Mouse (Mus musculus) heart, embryonic 15.5 days (tissue): ENCODE measurements at regions not wholly inside any gene's neighbourhood (a gene's known extent, or its start where the extent isn't known, plus 50 kb on each side); places are given as distances from the start of the nearest gene placed in this dataset.

Experiments
- ATAC-seq: fragments of 200-750 bp; cut with Nextera tagmentation; replicated peaks from 2 replicates; pipeline ENCODE4 v1.8.0; 2017; ENCODE audit warnings: low read depth, moderate TSS enrichment; ENCODE audit not compliant: insufficient number of reproducible peaks, insufficient read depth, low FRiP score
- H3K27ac ChIP-seq: fragments of 300-500 bp; sonication (generic); 2 replicates; pipeline ENCODE4 v1.5.1; 2015; ENCODE audit warnings: mild to moderate bottlenecking, inconsistent platforms
- H3K27me3 ChIP-seq: fragments of 300-500 bp; sonication (generic); 2 replicates; pipeline ENCODE4 v1.6.1; 2015; ENCODE audit warnings: inconsistent platforms
- H3K36me3 ChIP-seq: fragments of 300-500 bp; sonication (generic); 2 replicates; pipeline ENCODE4 v1.6.1; 2015; ENCODE audit warnings: mild to moderate bottlenecking, inconsistent platforms
- H3K4me1 ChIP-seq: fragments of 300-500 bp; sonication (generic); replicated peaks from 2 replicates; pipeline ENCODE4 v1.6.1; 2015; ENCODE audit warnings: inconsistent platforms
- H3K4me2 ChIP-seq: fragments of 300-500 bp; sonication (generic); 2 replicates; pipeline ENCODE4 v1.6.1; 2015; ENCODE audit warnings: inconsistent platforms, mild to moderate bottlenecking, moderate library complexity
- H3K4me3 ChIP-seq: fragments of 300-500 bp; sonication (generic); 2 replicates; pipeline ENCODE4 v1.5.1; 2015; ENCODE audit warnings: mild to moderate bottlenecking, inconsistent platforms
- H3K9ac ChIP-seq: fragments of 300-500 bp; sonication (generic); 2 replicates; pipeline ENCODE4 v1.6.1; 2015; ENCODE audit warnings: mild to moderate bottlenecking, inconsistent platforms
- H3K9me3 ChIP-seq: fragments of 300-500 bp; sonication (generic); replicated peaks from 2 replicates; pipeline ENCODE4 v1.6.1; 2016; ENCODE audit warnings: inconsistent platforms
- WGBS: fragments of 180-500 bp; shearing (Covaris S2); methylation state at CpG from one replicate; pipeline ENCODE4 v1.1.7; 2015; ENCODE audit warnings: mixed read lengths; 5-methylcytosine and 5-hydroxymethylcytosine counted together

DNA sequence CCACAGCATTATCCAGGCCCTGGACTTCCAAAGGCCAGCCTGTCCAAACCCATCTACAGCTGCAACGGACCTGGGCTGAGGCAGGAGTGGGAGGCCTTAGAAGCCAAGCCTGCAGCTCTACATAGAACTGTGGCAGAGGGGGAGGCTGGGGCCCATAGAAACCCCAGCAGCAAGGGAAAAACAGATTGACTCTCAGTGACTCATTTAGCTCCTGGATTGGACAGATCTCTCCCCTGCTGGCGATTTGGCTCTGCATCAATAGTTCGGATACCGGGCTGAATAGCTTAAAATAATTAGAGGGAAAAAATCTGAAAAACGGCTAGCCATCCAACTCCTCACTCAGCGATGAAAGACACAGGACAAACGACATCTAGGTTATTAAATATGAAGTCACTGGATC is 97.4 kb downstream of the Lmo4 start:
- WGBS: 63% methylated on average over 7 of the region's 7 CpGs
- Histone ChIP-seq H3K4me3 (no peak overlapping the region), H3K27ac (no peak overlapping the region), H3K9ac (no peak overlapping the region), H3K36me3 (no peaks in the 10 kb centered on the region), H3K4me1 (no peaks in the 10 kb centered on the region), H3K4me2 (no peak overlapping the region), H3K27me3 (no peaks in the 10 kb centered on the region), H3K9me3 (no peaks in the 10 kb centered on the region)
- no peak for ATAC-seq

DNA sequence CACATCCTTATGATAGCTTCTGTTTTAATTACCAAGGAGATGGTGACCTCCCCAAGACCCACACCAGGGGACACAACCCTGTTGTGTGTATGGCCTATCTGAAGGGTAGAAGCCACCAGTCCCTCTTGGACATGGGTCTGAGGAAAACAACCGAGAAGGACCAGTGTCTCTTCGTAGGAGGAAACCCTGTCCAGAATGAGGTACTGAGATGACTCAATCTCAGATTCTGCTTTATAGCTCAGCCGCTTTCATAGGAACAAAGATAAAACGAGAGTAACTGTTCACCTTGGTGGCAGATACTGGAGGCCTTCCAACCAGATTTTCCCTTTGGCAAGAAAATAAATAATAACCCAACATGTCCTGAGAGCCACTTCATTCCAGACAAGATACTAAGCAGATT is 100.7 kb downstream of the Lmo4 start:
- no peak for ATAC-seq
- Histone ChIP-seq H3K36me3 (no peaks in the 10 kb centered on the region), H3K27ac (no peak overlapping the region), H3K9me3 (no peaks in the 10 kb centered on the region), H3K4me3 (no peak overlapping the region), H3K27me3 (no peaks in the 10 kb centered on the region), H3K9ac (no peak overlapping the region), H3K4me1 (no peaks in the 10 kb centered on the region), H3K4me2 (no peak overlapping the region)
- 72% methylated on average over 4 of the region's 4 CpGs for WGBS

DNA sequence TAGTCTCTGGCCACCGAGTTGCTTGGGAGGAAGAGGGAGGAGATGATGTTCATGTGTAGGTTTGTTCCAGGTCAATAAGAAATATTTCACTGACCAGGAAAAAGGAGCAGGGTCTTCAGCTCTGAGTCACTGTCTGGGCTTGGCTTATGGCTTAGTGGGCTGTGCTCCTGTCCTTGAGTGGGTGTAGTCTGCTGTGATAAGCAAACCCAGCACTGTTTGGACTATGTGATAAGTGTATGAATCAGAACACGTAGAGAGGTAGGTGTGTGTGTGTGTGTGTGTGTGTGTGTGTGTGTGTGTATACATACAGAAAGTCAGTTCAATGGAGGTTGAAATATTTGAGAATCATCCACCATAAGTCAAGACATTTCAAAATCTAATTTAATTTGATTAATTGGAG is 105.6 kb downstream of the Lmo4 start:
- Histone ChIP-seq H3K4me3 (no peak overlapping the region), H3K36me3 (no peaks in the 10 kb centered on the region), H3K4me2 (no peak overlapping the region), H3K9ac (no peak overlapping the region), H3K9me3 (no peaks in the 10 kb centered on the region), H3K4me1 (peaks cover 7% of the 10 kb centered on the region), H3K27ac (no peak overlapping the region), H3K27me3 (no peaks in the 10 kb centered on the region)
- WGBS: 47% methylated on average over 2 of the region's 2 CpGs
- no peak for ATAC-seq

DNA sequence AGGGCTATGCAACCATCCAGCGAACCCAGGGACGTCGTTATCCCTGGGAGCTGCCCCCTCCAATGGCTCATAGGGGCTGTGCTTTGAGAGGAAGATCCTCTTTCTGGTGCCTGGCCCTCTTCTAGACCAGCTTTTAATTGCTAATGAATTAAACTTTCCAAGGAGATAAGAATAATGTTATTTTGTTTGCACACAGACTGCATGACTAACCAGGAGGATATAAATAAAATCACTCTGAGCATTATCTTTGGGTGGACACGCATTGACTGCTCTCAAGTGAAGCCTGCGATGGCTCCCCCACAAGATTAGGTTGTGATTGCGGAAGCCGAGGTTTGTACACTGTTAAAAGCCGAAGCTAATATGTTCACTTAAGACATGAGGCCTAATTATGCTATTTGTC is 106.3 kb downstream of the Lmo4 start:
- Histone ChIP-seq H3K4me1 (peaks cover 7% of the 10 kb centered on the region), H3K36me3 (no peaks in the 10 kb centered on the region), H3K27ac (no peak overlapping the region), H3K9me3 (no peaks in the 10 kb centered on the region), H3K4me3 (no peak overlapping the region), H3K9ac (no peak overlapping the region), H3K4me2 (no peak overlapping the region), H3K27me3 (no peaks in the 10 kb centered on the region)
- WGBS: 44% methylated on average over 8 of the region's 8 CpGs
- ATAC-seq: no peak

DNA sequence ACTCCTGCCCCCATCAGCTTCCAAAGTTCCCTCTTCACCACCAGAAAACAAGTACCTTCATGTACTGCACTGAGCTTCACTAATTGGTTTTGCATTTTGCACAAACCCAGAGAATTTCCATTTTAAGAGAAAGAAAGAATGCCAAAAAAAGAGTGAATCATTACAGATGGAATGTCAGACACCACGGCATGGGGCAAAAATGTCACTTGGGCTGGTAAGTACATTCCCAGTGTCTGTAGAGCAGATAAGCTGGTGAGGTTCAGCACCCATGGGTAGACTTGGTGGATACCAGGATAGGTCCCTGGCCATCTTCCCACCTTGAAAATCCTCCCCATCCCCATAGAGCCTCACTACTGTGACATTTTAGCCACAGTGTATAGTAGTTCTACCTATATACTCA is 113.8 kb downstream of the Lmo4 start:
- ATAC-seq: no peak
- no peak overlapping the region for H3K27ac ChIP-seq
- H3K4me2 ChIP-seq: no peak overlapping the region
- H3K27me3 ChIP-seq: no peaks in the 10 kb centered on the region
- H3K4me1 ChIP-seq: peaks cover 8% of the 10 kb centered on the region; the same call in 1 of the 2 replicates
- H3K36me3 ChIP-seq: no peaks in the 10 kb centered on the region
- H3K4me3 ChIP-seq: no peak overlapping the region
- H3K9ac ChIP-seq: no peak overlapping the region
- no peaks in the 10 kb centered on the region for H3K9me3 ChIP-seq
- WGBS: 68% methylated on average over 1 of the region's 1 CpGs

DNA sequence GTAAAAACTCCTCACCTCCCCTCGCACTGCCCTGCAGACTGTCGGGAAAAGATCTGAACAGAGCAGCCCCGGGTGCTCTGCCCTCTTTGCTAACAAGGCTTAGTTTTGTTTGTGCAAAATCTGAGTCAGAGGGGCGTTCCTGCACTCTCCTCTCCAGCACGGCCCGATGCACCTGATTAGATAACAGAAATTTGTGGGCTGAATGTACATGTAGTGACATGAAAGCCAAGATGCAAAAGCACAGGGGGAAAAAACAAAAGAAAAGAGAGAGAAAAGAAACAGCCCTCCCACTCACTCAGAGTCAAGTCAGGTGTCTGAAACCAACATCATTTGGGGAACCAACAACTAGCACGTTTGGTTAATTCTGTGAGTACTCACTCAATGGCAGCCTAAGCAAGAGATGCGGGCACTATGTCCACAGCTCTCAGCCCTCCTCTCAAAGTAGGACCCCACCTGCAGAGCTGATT is 115.2 kb downstream of the Lmo4 start:
- WGBS: 25% methylated on average over 8 of the region's 8 CpGs
- H3K27me3 ChIP-seq: no peaks in the 10 kb centered on the region
- H3K9me3 ChIP-seq: no peaks in the 10 kb centered on the region
- H3K27ac ChIP-seq: no peak overlapping the region
- ATAC-seq: no peak
- no peak overlapping the region for H3K4me3 ChIP-seq
- H3K4me1 ChIP-seq: peaks cover 8% of the 10 kb centered on the region; the same call in 1 of the 2 replicates
- no peak overlapping the region for H3K9ac ChIP-seq
- H3K36me3 ChIP-seq: no peaks in the 10 kb centered on the region
- H3K4me2 ChIP-seq: no peak overlapping the region

DNA sequence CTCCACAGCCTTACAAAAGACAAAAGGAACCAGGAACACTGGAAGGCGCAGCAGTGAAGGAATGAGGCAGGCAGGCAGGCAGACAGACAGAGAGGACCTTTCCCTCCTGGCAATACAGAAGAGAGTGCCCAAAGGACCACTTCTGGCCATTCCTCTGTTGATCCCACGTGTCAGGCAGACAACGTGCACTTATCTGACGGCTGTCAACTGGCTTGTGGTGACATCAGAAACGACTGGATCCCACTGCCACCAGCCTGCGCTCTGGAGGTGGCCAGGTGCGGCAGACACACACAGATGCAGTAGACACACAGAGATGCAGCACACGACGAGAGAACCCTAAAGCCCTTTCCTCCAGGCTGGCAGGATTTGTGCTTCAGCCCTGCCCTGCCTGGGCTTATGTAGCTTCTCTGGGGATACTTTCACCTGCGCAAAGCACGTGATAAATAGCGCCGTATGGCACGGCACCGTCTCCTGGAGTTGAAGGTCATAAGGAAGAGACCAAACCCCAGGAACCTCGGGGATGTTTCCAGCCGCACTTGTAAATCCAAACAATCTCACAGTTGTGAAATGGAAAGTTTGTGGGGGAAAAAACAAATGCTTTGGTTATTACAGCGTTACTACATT is 116.6 kb downstream of the Lmo4 start:
- Histone ChIP-seq H3K9me3 (no peaks in the 10 kb centered on the region), H3K36me3 (no peaks in the 10 kb centered on the region), H3K27ac (no peak overlapping the region), H3K4me2 (peak overlapping the region; percentile 36), H3K27me3 (no peaks in the 10 kb centered on the region), H3K4me1 (peaks cover 8% of the 10 kb centered on the region; the same call in 1 of the 2 replicates), H3K4me3 (no peak overlapping the region), H3K9ac (no peak overlapping the region)
- 49% methylated on average over 18 of the region's 18 CpGs for WGBS
- ATAC-seq: no peak

DNA sequence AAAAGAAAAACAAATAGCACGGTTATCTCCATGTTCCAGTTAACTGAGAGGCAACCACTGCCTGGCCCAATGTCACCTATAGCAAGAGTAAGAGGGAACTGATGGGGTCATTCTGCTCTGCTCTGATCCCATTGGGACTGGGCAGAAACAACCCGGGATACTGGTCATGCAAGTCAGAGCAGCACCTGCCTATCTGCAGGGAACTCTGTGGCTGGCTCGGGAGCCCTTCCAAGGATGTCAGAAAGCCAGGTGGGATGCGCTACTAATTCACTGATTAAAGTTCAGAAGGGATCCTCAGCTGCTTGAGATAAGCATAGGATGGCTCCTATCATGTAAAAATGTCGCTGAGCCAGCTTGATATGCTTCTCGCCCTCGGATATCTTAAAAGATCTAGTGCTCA is 117.2 kb downstream of the Lmo4 start:
- Histone ChIP-seq H3K9me3 (no peaks in the 10 kb centered on the region), H3K27ac (no peak overlapping the region), H3K4me2 (0 out of 2 replicates have a peak overlapping the region, but pooled peaks have one; percentile 36), H3K4me3 (no peak overlapping the region), H3K27me3 (no peaks in the 10 kb centered on the region), H3K4me1 (peaks cover 8% of the 10 kb centered on the region; the same call in 1 of the 2 replicates), H3K36me3 (no peaks in the 10 kb centered on the region), H3K9ac (no peak overlapping the region)
- WGBS: 36% methylated on average over 7 of the region's 7 CpGs
- no peak for ATAC-seq

DNA sequence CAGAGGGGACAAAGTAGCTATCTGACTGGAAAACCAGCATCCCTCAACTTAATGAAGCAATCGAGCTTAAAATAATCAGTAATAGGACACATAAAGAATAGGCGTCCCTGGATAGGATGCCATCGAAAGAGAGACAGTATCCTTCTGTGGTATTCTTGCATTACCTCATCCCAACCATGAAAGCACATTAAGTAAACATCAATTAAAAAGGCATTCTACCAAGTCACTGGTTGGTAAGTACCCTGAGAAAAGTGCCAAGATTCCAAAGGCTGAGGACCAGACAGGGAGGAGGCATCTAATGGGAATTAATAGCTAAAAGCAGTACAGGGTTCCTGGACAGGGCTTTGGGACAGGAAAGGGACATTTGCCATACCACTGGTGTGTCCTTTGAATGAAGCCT is 118.8 kb downstream of the Lmo4 start:
- 83% methylated on average over 3 of the region's 3 CpGs for WGBS
- H3K4me3 ChIP-seq: no peak overlapping the region
- H3K27ac ChIP-seq: no peak overlapping the region
- no peak for ATAC-seq
- no peak overlapping the region for H3K9ac ChIP-seq
- H3K27me3 ChIP-seq: no peaks in the 10 kb centered on the region
- H3K9me3 ChIP-seq: no peaks in the 10 kb centered on the region
- H3K4me1 ChIP-seq: peaks cover 8% of the 10 kb centered on the region; the same call in 1 of the 2 replicates
- H3K36me3 ChIP-seq: no peaks in the 10 kb centered on the region
- H3K4me2 ChIP-seq: no peak overlapping the region

DNA sequence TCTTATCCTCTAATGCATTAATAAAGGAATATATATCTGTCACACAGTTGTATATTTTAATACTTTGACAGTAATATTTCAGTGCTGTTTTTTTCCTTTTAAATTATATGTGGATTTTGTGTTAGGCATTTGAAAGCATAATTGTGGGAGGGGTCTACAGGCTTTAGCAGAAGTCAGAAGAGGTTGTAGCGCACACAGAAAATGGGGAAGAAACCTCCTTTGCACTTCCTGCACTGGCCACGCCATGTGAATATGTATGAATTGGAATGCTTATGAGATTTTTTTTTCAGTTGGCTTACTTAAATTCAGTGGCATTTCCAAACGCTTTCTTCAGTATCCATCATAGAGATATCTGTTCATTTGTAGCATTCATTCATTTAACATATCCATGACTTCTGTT is 125.1 kb downstream of the Lmo4 start:
- H3K27ac ChIP-seq: no peak overlapping the region
- H3K4me1 ChIP-seq: no peaks in the 10 kb centered on the region
- WGBS: 87% methylated on average over 3 of the region's 3 CpGs
- ATAC-seq: no peak
- H3K9me3 ChIP-seq: no peaks in the 10 kb centered on the region
- H3K9ac ChIP-seq: no peak overlapping the region
- no peak overlapping the region for H3K4me3 ChIP-seq
- H3K4me2 ChIP-seq: no peak overlapping the region
- H3K36me3 ChIP-seq: no peaks in the 10 kb centered on the region
- H3K27me3 ChIP-seq: no peaks in the 10 kb centered on the region

DNA sequence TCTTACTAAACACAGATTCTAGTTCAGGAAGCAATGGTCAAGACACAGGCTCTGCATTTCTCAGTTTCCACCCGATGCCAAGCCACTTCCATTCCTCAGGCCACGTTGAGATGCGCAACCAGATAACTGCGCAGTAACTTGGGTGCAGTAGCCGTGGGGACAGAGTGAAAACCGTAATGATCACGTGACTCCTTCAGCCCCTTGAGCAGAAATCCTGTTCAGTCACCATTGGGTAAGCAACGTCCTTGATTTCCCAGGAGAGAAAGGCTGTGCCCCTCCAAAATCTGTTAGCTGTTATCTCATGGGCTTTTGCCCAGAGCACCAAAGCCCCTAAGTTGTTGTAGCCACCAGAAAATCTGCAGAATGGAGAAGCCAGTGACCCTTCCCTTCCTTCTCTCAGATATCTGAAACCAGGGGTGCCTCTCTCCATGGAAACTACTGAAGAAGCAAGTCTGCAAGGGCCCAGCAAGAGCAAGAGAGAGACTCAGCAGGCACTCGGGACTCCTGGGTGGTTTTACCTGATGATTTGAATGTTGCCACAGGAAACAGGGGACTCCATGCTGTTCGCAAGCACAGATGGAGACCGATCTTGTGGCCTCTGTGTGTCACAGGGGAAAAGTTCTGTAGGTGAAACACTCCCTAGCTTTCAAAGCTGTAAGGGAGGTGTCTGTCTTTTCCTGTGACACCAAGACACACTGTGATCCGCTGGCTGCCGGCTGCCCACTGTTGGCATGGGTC is 126.7 kb downstream of the Lmo4 start:
- Histone ChIP-seq H3K9ac (no peak overlapping the region), H3K4me3 (no peak overlapping the region), H3K9me3 (no peaks in the 10 kb centered on the region), H3K4me2 (no peak overlapping the region), H3K27ac (no peak overlapping the region), H3K36me3 (no peaks in the 10 kb centered on the region), H3K4me1 (no peaks in the 10 kb centered on the region), H3K27me3 (no peaks in the 10 kb centered on the region)
- ATAC-seq: no peak
- 70% methylated on average over 13 of the region's 13 CpGs for WGBS
